Comparison of ENCODE assay signal across 16 mouse cellular contexts in the genomic region with DNA sequence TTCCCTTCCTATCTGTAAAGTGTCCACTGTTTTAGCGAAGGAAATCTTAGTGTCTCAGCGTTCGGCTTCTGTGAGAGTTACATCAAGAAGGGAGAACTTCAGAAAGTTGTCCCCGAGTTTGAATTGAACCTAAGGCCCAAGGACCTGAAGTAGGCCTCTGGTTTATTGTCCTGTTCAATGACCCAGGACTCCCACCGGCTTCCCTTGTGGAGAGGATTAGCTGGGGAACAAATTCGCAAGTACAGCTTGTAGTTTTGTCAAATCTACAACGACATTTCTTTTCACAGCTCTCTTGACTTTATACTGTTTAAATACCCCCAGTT. TPM values are rescaled to one million over a fixed set of nuclear protein-coding genes. Genes with fewer than 3 reads are reported as not detected.
A peak's percentile ranks its signal among the peaks of the same experiment; 100 is the strongest.
DNase-seq lines count a peak whose midpoint lies in the region; ATAC-seq and TF ChIP-seq lines count a peak whose summit lies in the region.
"Had no signal": no experiment of that assay in that cellular context is flagged by ENCODE, and none has a peak within 500 bp of the region (broad histone marks: within the 10 kb centered on the region; RNA-seq: fewer than 3 reads in every experiment).

No protein-coding gene starts in this region.

- H3K4me1 ChIP-seq in midbrain, embryonic 12.5 days, result peaks cover 10% of the 10 kb centered on the region
- H3K4me1 ChIP-seq in midbrain, postnatal 0 days (ENCODE audit: insufficient read depth, low read length), result no peaks in the 10 kb centered on the region
- H3K4me1 ChIP-seq in hindbrain, embryonic 11.5 days (replicated peaks; ENCODE audit: control insufficient read depth, insufficient read depth, low read length), result 0 out of 2 replicates have a peak, but pooled peaks cover 2% of the 10 kb centered on the region
- H3K4me1 ChIP-seq in stomach, embryonic 14.5 days (ENCODE audit: control insufficient read depth, insufficient read depth, low read length), result no peaks in the 10 kb centered on the region
- H3K4me1 ChIP-seq: embryonic facial prominence, embryonic 13.5 days had no signal

- H3K4me3 ChIP-seq in midbrain, embryonic 12.5 days, result no peak overlapping the region
- no peak overlapping the region for H3K4me3 ChIP-seq in midbrain, postnatal 0 days (ENCODE audit: low read depth, low read length)
- H3K4me3 ChIP-seq in hindbrain, embryonic 11.5 days (ENCODE audit: low read depth, low read length), result no peak overlapping the region
- no peak overlapping the region for H3K4me3 ChIP-seq in stomach, embryonic 14.5 days (ENCODE audit: low read depth, low read length)
- H3K4me3 ChIP-seq: embryonic facial prominence, embryonic 13.5 days had no signal

- TF ChIP-seq CTCF in midbrain, postnatal 0 days (IDR thresholded peaks at IDR 0.05), result no peak

- H3K27me3 ChIP-seq in midbrain, embryonic 12.5 days, result peaks cover 62% of the 10 kb centered on the region
- H3K27me3 ChIP-seq in midbrain, postnatal 0 days (ENCODE audit: insufficient read depth, low read length), result peaks cover 4% of the 10 kb centered on the region; the same call in 1 of the 2 replicates
- no peaks in the 10 kb centered on the region for H3K27me3 ChIP-seq in hindbrain, embryonic 11.5 days (ENCODE audit: control insufficient read depth, insufficient read depth, low read length)
- H3K27me3 ChIP-seq in stomach, embryonic 14.5 days (ENCODE audit: control insufficient read depth, insufficient read depth, low read length), result no peaks in the 10 kb centered on the region
- H3K27me3 ChIP-seq: embryonic facial prominence, embryonic 13.5 days had no signal

- no peaks in the 10 kb centered on the region for H3K9me3 ChIP-seq in midbrain, embryonic 12.5 days
- H3K9me3 ChIP-seq in midbrain, postnatal 0 days (ENCODE audit: low read length), result no peaks in the 10 kb centered on the region
- H3K9me3 ChIP-seq in hindbrain, embryonic 11.5 days (ENCODE audit: control insufficient read depth, low read length), result no peaks in the 10 kb centered on the region
- H3K9me3 ChIP-seq in stomach, embryonic 14.5 days (ENCODE audit: control insufficient read depth, low read depth, low read length), result no peaks in the 10 kb centered on the region
- H3K9me3 ChIP-seq: embryonic facial prominence, embryonic 13.5 days had no signal

- H3K4me2 ChIP-seq in midbrain, embryonic 12.5 days (replicated peaks), result peak overlapping the region; percentile 22; the same call in 1 of the 2 replicates
- no peak overlapping the region for H3K4me2 ChIP-seq in midbrain, postnatal 0 days (ENCODE audit: low read depth, low read length, poor library complexity, severe bottlenecking)
- H3K4me2 ChIP-seq in hindbrain, embryonic 11.5 days (replicated peaks; ENCODE audit: low read depth, low read length), result no peak overlapping the region
- H3K4me2 ChIP-seq in stomach, embryonic 14.5 days (replicated peaks; ENCODE audit: low read depth, low read length), result no peak overlapping the region
- H3K4me2 ChIP-seq: embryonic facial prominence, embryonic 13.5 days had no signal

- no peak overlapping the region for H3K9ac ChIP-seq in midbrain, embryonic 12.5 days (replicated peaks)
- no peak overlapping the region for H3K9ac ChIP-seq in midbrain, postnatal 0 days (replicated peaks; ENCODE audit: low read length, poor library complexity, severe bottlenecking)
- H3K9ac ChIP-seq in hindbrain, embryonic 11.5 days (ENCODE audit: low read depth, low read length), result no peak overlapping the region
- H3K9ac ChIP-seq in stomach, embryonic 14.5 days (replicated peaks; ENCODE audit: low read depth, low read length), result no peak overlapping the region
- H3K9ac ChIP-seq: embryonic facial prominence, embryonic 13.5 days; liver, embryonic 14.5 days had no signal

- peak; percentile 36 for DNase-seq in embryo, embryonic 10 days (ENCODE audit: low spot score)
- DNase-seq in embryo, embryonic 9.5 days (ENCODE audit: extremely low spot score), result no peak
- no peak for DNase-seq in midbrain, postnatal 0 days (ENCODE audit: low spot score)
- DNase-seq in hindbrain, embryonic 11.5 days (ENCODE audit: low spot score), result peak; percentile 41
- DNase-seq in kidney, postnatal 36 days, result no peak
- DNase-seq in ovary, adult 18-20 months (ENCODE audit: low spot score), result no peak
- DNase-seq: adrenal gland, postnatal 14 days; cerebellum, adult 11 months; heart, postnatal 4 days; kidney, adult 9 months; lung, postnatal 14 days; thymus, adult 2 months had no signal

- ATAC-seq in midbrain, embryonic 12.5 days (ENCODE audit: low FRiP score, low read depth), result peak; percentile 84
- ATAC-seq in midbrain, postnatal 0 days (ENCODE audit: low FRiP score), result no peak
- ATAC-seq in hindbrain, embryonic 11.5 days (ENCODE audit: low FRiP score), result peak; percentile 45
- ATAC-seq in stomach, embryonic 14.5 days (ENCODE audit: insufficient number of reproducible peaks, insufficient read depth, low FRiP score, low read depth), result no peak

- H3K27ac ChIP-seq in midbrain, embryonic 12.5 days (replicated peaks), result peak overlapping the region; percentile 54; the same call in 1 of the 2 replicates
- H3K27ac ChIP-seq in midbrain, postnatal 0 days (ENCODE audit: low read depth, low read length), result no peak overlapping the region
- no peak overlapping the region for H3K27ac ChIP-seq in hindbrain, embryonic 11.5 days (ENCODE audit: low read depth, low read length)
- peak overlapping the region; percentile 23; the same call in 1 of the 2 replicates for H3K27ac ChIP-seq in stomach, embryonic 14.5 days (ENCODE audit: low read length)
- H3K27ac ChIP-seq: embryonic facial prominence, embryonic 13.5 days; liver, embryonic 14.5 days had no signal

- no peaks in the 10 kb centered on the region for H3K36me3 ChIP-seq in midbrain, embryonic 12.5 days
- H3K36me3 ChIP-seq in midbrain, postnatal 0 days (ENCODE audit: insufficient read depth, low read length), result no peaks in the 10 kb centered on the region
- H3K36me3 ChIP-seq in hindbrain, embryonic 11.5 days (ENCODE audit: control insufficient read depth, insufficient read depth, low read length), result no peaks in the 10 kb centered on the region
- H3K36me3 ChIP-seq in stomach, embryonic 14.5 days (ENCODE audit: control insufficient read depth, insufficient read depth, low read length), result no peaks in the 10 kb centered on the region
- H3K36me3 ChIP-seq: embryonic facial prominence, embryonic 13.5 days had no signal

- WGBS in midbrain, embryonic 12.5 days, result 7% methylated on average over 7 of the region's 7 CpGs
- 22% methylated on average over 7 of the region's 7 CpGs for WGBS in midbrain, postnatal 0 days
- 10% methylated on average over 7 of the region's 7 CpGs for WGBS in hindbrain, embryonic 11.5 days
- 35% methylated on average over 7 of the region's 7 CpGs for WGBS in stomach, embryonic 14.5 days

RNA-seq across cellular contexts. Expression of a gene that starts 29.9 kb away (rescaled TPM):
- polyA plus RNA-seq in midbrain, embryonic 12.5 days (2016; fragmentation: Nextera tagmentation; extraction: Ambion mirVana), result 11.4 TPM in 2 replicates
- 31.1 and 36.4 TPM in 2 replicates for total RNA-seq in midbrain, postnatal 0 days (2014; rRNA removed)
- polyA plus RNA-seq in midbrain, postnatal 0 days (2015; fragmentation: Nextera tagmentation; extraction: Ambion mirVana), result 31.9 and 33.0 TPM in 2 replicates
- 18.2 and 22.6 TPM in 2 replicates for polyA plus RNA-seq in hindbrain, embryonic 11.5 days (2014; fragmentation: Nextera tagmentation; extraction: Ambion mirVana)
- 27.8 and 30.2 TPM in 2 replicates for polyA plus RNA-seq in stomach, embryonic 14.5 days (2014; fragmentation: Nextera tagmentation; extraction: Ambion mirVana)

Comparison
In these comparisons a context has a peak if more than half of its experiments do, and no peak if none do; other contexts are left out.
1. DNase-seq: peak in embryo, embryonic 10 days (single experiment) and hindbrain, embryonic 11.5 days (single experiment); none in embryo, embryonic 9.5 days (single experiment), midbrain, postnatal 0 days (single experiment), kidney, postnatal 36 days (0 of 2) and ovary, adult 18-20 months (single experiment).
2. ATAC-seq: peak in midbrain, embryonic 12.5 days (single experiment) and hindbrain, embryonic 11.5 days (single experiment); none in midbrain, postnatal 0 days (single experiment) and stomach, embryonic 14.5 days (single experiment).
3. H3K27ac ChIP-seq: peak in midbrain, embryonic 12.5 days (single experiment) and stomach, embryonic 14.5 days (single experiment); none in midbrain, postnatal 0 days (single experiment) and hindbrain, embryonic 11.5 days (single experiment).